Mouse (Mus musculus): Measurements from ENCODE around the gene Syt17. TPM values are rescaled to one million over a fixed set of nuclear protein-coding genes. Genes with fewer than 3 reads are reported as not detected.

Gene Syt17
- polyA plus RNA-seq, 1 experiment: 2.1 TPM

DNA sequence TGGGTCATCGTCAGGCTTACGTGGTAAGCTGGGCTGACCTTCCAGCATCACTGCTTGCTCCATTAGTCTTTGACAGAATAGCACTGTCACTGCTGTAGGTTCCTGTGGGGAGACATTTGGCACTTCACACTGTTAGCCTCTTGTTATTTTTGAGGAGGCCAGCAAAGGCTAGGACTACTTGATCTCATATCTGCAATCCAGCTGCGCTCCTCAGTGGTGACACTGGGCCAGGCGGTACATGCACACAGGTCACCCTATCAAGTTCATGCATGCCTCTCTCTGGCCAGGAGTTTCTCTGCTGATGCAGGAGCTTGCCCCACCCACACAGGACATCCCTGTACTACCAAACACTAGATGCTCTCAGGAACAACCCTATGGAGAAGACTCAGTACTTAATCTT is 71.4 kb downstream of the Syt17 start:
- no peaks in the 10 kb centered on the region for H3K4me1 ChIP-seq (ENCODE audit: control insufficient read depth, insufficient read depth, low read length)
- H3K4me3 ChIP-seq (ENCODE audit: control insufficient read depth, low read depth, low read length): no peak overlapping the region
- H3K27ac ChIP-seq (ENCODE audit: control insufficient read depth, insufficient read depth, low read depth, low read length): no peak overlapping the region
- H3K27me3 ChIP-seq (ENCODE audit: control insufficient read depth, insufficient read depth, low read length): no peaks in the 10 kb centered on the region
- TF ChIP-seq POLR2A (IDR thresholded peaks at IDR 0.05; ENCODE audit: control insufficient read depth, low read depth, low read length) (no peak), CTCF (IDR thresholded peaks at IDR 0.05; ENCODE audit: control insufficient read depth, insufficient read depth, insufficient replicate concordance, low read depth, low read length) (no peak)
- no peaks in the 10 kb centered on the region for H3K36me3 ChIP-seq (ENCODE audit: control insufficient read depth, insufficient read depth, low read length)

- no peaks in the 10 kb centered on the region for H3K4me1 ChIP-seq (ENCODE audit: control insufficient read depth, insufficient read depth, low read length)
- no peak for TF ChIP-seq CTCF (IDR thresholded peaks at IDR 0.05; ENCODE audit: control insufficient read depth, insufficient read depth, insufficient replicate concordance, low read depth, low read length)
- TF ChIP-seq POLR2A (IDR thresholded peaks at IDR 0.05; ENCODE audit: control insufficient read depth, low read depth, low read length): no peak
- H3K27me3 ChIP-seq (ENCODE audit: control insufficient read depth, insufficient read depth, low read length): no peaks in the 10 kb centered on the region
- no peak overlapping the region for H3K27ac ChIP-seq (ENCODE audit: control insufficient read depth, insufficient read depth, low read depth, low read length)
- H3K4me3 ChIP-seq (ENCODE audit: control insufficient read depth, low read depth, low read length): no peak overlapping the region
- H3K36me3 ChIP-seq (ENCODE audit: control insufficient read depth, insufficient read depth, low read length): no peaks in the 10 kb centered on the region
Observed at GRCm38 (mm10) chr7:118375341-118375740, 72.7 kb downstream of the Syt17 start.

DNA sequence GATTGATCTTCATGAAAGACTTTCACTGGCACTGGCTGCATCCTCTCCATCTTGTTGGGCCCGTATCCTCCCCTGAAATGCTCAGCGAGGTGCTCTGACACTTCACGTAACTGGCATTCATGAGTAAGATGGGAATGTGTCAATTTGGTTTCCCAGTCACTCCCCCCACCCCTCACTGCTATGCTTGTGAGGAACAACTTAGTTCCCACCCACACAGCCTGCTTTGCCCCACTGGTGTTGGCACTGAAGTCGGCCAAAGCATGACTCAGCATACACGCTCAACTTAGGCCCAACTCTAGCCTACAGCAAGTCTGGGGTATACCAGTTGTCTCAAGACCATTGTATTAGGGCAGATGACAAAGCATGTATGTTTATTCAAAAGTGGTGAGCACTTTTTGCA is 76.7 kb downstream of the Syt17 start:
- TF ChIP-seq CTCF (IDR thresholded peaks at IDR 0.05; ENCODE audit: control insufficient read depth, insufficient read depth, insufficient replicate concordance, low read depth, low read length) (no peak), POLR2A (IDR thresholded peaks at IDR 0.05; ENCODE audit: control insufficient read depth, low read depth, low read length) (no peak)
- Histone ChIP-seq H3K27ac (ENCODE audit: control insufficient read depth, insufficient read depth, low read depth, low read length) (no peak overlapping the region), H3K4me1 (ENCODE audit: control insufficient read depth, insufficient read depth, low read length) (no peaks in the 10 kb centered on the region), H3K36me3 (ENCODE audit: control insufficient read depth, insufficient read depth, low read length) (no peaks in the 10 kb centered on the region), H3K27me3 (ENCODE audit: control insufficient read depth, insufficient read depth, low read length) (no peaks in the 10 kb centered on the region), H3K4me3 (ENCODE audit: control insufficient read depth, low read depth, low read length) (no peak overlapping the region)

GRCm38 (mm10) chr7:118369705-118370104 is 78.3 kb downstream of the Syt17 start:
- Histone ChIP-seq H3K4me3 (ENCODE audit: control insufficient read depth, low read depth, low read length) (no peak overlapping the region), H3K27me3 (ENCODE audit: control insufficient read depth, insufficient read depth, low read length) (no peaks in the 10 kb centered on the region), H3K4me1 (ENCODE audit: control insufficient read depth, insufficient read depth, low read length) (no peaks in the 10 kb centered on the region), H3K27ac (ENCODE audit: control insufficient read depth, insufficient read depth, low read depth, low read length) (no peak overlapping the region), H3K36me3 (ENCODE audit: control insufficient read depth, insufficient read depth, low read length) (no peaks in the 10 kb centered on the region)
- TF ChIP-seq CTCF (IDR thresholded peaks at IDR 0.05; ENCODE audit: control insufficient read depth, insufficient read depth, insufficient replicate concordance, low read depth, low read length) (no peak), POLR2A (IDR thresholded peaks at IDR 0.05; ENCODE audit: control insufficient read depth, low read depth, low read length) (no peak)

DNA sequence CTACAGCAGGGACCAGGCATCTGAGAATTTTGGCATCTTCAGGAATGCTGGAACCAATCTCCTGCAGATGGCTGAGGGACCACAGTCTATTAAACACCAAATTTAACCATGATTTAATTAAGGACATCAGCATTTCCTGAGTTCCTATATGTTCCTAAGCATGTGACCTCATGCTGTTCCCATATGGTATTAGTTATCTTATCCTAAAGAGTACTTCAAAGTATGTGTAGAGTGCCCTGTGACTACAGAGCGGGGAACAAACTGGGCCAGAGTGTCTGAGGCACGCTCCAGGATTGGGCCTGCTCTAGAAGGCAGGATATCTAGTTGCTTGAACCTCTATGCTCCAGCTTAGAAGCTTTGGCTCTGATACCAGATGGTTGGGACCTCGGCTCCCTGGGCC is 82.1 kb downstream of the Syt17 start:
- no peak overlapping the region for H3K27ac ChIP-seq (ENCODE audit: control insufficient read depth, insufficient read depth, low read depth, low read length)
- H3K4me1 ChIP-seq (ENCODE audit: control insufficient read depth, insufficient read depth, low read length): no peaks in the 10 kb centered on the region
- no peaks in the 10 kb centered on the region for H3K36me3 ChIP-seq (ENCODE audit: control insufficient read depth, insufficient read depth, low read length)
- no peaks in the 10 kb centered on the region for H3K27me3 ChIP-seq (ENCODE audit: control insufficient read depth, insufficient read depth, low read length)
- no peak overlapping the region for H3K4me3 ChIP-seq (ENCODE audit: control insufficient read depth, low read depth, low read length)
- TF ChIP-seq CTCF (IDR thresholded peaks at IDR 0.05; ENCODE audit: control insufficient read depth, insufficient read depth, insufficient replicate concordance, low read depth, low read length): no peak
- no peak for TF ChIP-seq POLR2A (IDR thresholded peaks at IDR 0.05; ENCODE audit: control insufficient read depth, low read depth, low read length)

DNA sequence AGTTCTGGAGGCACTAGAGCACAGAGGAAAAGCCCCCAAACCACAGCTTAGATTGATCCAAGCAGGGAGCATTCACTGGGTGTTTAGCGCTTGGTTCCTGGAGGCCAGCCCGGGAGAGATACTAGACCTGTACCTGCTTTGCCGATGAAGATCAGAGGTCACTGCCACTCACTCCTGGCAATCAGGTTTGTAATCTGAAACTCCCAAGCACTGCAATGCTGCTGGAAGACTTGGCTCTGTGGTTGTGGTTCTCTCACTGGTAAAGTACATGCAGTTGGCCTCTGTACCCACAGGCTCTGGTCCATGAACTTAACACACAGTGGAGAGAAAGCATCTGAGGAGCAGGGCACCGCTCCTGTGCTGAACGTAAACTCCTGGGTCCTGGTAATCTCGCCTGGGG is 82.8 kb downstream of the Syt17 start:
- Histone ChIP-seq H3K4me1 (ENCODE audit: control insufficient read depth, insufficient read depth, low read length) (no peaks in the 10 kb centered on the region), H3K4me3 (ENCODE audit: control insufficient read depth, low read depth, low read length) (no peak overlapping the region), H3K36me3 (ENCODE audit: control insufficient read depth, insufficient read depth, low read length) (no peaks in the 10 kb centered on the region), H3K27ac (ENCODE audit: control insufficient read depth, insufficient read depth, low read depth, low read length) (no peak overlapping the region), H3K27me3 (ENCODE audit: control insufficient read depth, insufficient read depth, low read length) (no peaks in the 10 kb centered on the region)
- TF ChIP-seq POLR2A (IDR thresholded peaks at IDR 0.05; ENCODE audit: control insufficient read depth, low read depth, low read length) (no peak), CTCF (IDR thresholded peaks at IDR 0.05; ENCODE audit: control insufficient read depth, insufficient read depth, insufficient replicate concordance, low read depth, low read length) (no peak)

DNA sequence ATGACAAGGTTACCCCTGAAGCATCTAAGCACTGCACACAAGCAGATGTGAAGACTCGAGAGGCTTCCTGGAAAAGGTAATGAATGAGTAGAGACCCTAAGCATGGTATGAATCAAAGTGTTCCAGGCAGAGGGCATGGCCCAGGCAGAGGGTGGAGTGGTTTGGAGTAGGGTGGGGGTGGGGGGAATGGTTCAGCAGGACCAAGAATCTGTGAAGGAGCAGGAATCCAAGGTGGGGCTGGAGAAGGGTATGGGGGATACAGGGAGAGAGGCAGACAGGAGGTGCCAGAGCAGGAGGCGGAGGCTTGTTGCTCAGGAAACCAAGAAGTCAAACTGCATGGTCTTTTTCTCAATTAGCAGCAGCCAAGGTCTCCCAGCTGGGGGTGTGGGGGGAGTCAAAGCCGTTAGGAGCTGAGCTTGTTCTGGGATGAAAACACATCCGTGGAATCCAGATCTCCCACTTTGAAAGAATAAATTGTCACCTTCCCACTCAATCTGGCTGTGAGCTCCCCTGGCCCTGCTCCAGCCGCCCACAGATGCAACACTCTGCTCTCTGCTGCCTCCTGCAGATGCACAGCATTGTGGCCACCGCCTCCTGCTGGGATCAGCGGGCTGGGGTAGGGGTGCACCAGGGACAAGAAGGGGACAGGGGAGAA is 83.5 kb downstream of the Syt17 start:
- H3K4me1 ChIP-seq (ENCODE audit: control insufficient read depth, insufficient read depth, low read length): no peaks in the 10 kb centered on the region
- TF ChIP-seq POLR2A (IDR thresholded peaks at IDR 0.05; ENCODE audit: control insufficient read depth, low read depth, low read length) (no peak), CTCF (IDR thresholded peaks at IDR 0.05; ENCODE audit: control insufficient read depth, insufficient read depth, insufficient replicate concordance, low read depth, low read length) (peak; percentile 22; the same call in 1 of the 2 replicates)

More for the DNA sequence above, 83.5 kb downstream of the Syt17 start:
- Histone ChIP-seq H3K27me3 (ENCODE audit: control insufficient read depth, insufficient read depth, low read length) (no peaks in the 10 kb centered on the region), H3K36me3 (ENCODE audit: control insufficient read depth, insufficient read depth, low read length) (no peaks in the 10 kb centered on the region), H3K4me3 (ENCODE audit: control insufficient read depth, low read depth, low read length) (no peak overlapping the region), H3K27ac (ENCODE audit: control insufficient read depth, insufficient read depth, low read depth, low read length) (no peak overlapping the region)

All from testis, adult 2 months (tissue).